Mouse (Mus musculus) brain, embryonic 14.5 days (tissue): ENCODE data around the gene Snx20.

Experiments used
- CTCF ChIP-seq: fragments of 200-500 bp; IDR thresholded peaks from 2 replicates; pipeline ENCODE4 v1.5.1; 2012; ENCODE audit warnings: inconsistent platforms, mild to moderate bottlenecking, moderate library complexity, borderline replicate concordance; ENCODE audit not compliant: insufficient read depth, insufficient read length; ENCODE audit errors: extremely low read depth
- POLR2A ChIP-seq: fragments of 200-500 bp; IDR thresholded peaks from 2 replicates; pipeline ENCODE4 v1.6.1; 2012; ENCODE audit warnings: mild to moderate bottlenecking, inconsistent platforms, borderline replicate concordance; ENCODE audit not compliant: poor library complexity, insufficient read depth, insufficient read length, severe bottlenecking; ENCODE audit errors: extremely low read depth

DNA sequence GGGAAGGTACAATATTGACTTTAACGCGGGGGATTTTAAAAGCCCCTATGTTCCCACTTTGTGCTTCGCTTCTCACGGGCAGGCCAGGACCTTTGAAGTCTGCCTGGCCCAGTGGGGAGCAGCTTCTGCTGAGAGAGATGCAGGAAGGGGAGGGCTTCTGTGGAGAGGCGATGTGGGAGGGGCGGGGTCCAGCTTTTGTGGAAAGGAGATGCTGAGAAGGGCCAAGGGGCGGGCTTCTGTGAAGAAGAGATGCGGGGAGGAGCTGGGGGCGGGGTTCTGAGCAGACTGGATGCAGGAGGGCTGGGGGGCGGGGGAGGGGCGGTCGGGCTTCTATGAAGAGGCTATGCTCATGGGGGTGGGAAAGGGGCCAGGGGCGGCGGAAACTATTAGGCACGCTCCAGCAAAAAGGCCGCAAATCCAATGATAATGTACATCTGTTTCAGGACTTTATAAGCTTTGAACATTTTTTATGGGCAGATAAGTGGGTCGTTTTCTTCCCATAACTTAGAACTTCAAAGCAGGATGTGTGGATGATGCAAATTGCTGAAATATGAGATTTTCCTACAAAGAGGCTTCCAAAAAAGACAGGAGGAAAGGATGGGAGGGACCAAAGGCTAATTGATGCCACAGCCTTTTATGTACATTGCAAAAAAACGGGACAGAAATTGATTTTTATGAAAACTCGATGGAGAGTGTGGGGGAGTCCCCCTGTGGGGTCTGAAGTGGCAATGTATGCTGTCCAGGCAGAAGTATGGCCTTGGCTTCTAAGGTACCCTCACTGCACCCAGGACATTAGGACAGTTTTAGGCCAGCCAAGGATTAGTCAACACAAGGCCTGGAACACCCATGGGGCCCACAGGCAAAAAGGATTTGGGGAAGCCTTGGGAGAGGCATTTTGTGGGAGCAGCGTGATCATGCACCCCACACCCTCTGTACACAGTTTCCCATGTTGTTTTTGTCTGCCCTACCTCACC, 31.6 kb downstream of the Snx20 start:
- TF ChIP-seq POLR2A: no peak
- TF ChIP-seq CTCF: no peak
